Mouse (Mus musculus) MEL (cell line): ENCODE measurements at regions not wholly inside any gene's neighbourhood (a gene's known extent, or its start where the extent isn't known, plus 50 kb on each side); places are given as distances from the start of the nearest gene placed in this dataset.

Experiments
- DNase-seq: peaks from one replicate; pipeline ENCODE4 v3.0.0; 2011; ENCODE audit warnings: low read depth, low spot score
- H3K27ac ChIP-seq: 2 replicates; pipeline ENCODE4 v1.5.1; 2012; ENCODE audit warnings: low read depth, mild to moderate bottlenecking, control low read depth, low read length, moderate library complexity; ENCODE audit not compliant: control insufficient read depth
- H3K27me3 ChIP-seq, 2 experiments: fragments of 150-350 bp in 1 of 2; sonication (generic) in 1 of 2; 2 replicates each; pipeline ENCODE4 v1.6.1; 2012; ENCODE audit warnings: low read length in 2 of 2, mild to moderate bottlenecking in 2 of 2, improper control_type of control experiment in 1 of 2, moderate library complexity in 1 of 2; ENCODE audit not compliant: insufficient read depth in 2 of 2, control insufficient read depth in 1 of 2
- H3K36me3 ChIP-seq, 2 experiments: 2 replicates each; pipeline ENCODE4 v1.6.1; 2012 to 2014; ENCODE audit warnings: low read length in 2 of 2, improper control_type of control experiment in 1 of 2, inconsistent platforms in 1 of 2, mild to moderate bottlenecking in 1 of 2; ENCODE audit not compliant: insufficient read depth in 2 of 2, control insufficient read depth in 1 of 2
- H3K4me1 ChIP-seq, 2 experiments: fragments of 150-350 bp in 1 of 2; sonication (generic) in 1 of 2; 2 replicates each; pipeline ENCODE4 v1.6.1; 2012; ENCODE audit warnings: low read length in 2 of 2, improper control_type of control experiment in 1 of 2, mild to moderate bottlenecking in 1 of 2; ENCODE audit not compliant: insufficient read depth in 2 of 2, control insufficient read depth in 1 of 2
- H3K4me3 ChIP-seq, 2 experiments: fragments of 150-350 bp in 1 of 2; sonication (generic) in 1 of 2; 2 replicates each; pipeline ENCODE4 v1.5.1; 2012; ENCODE audit warnings: low read depth in 2 of 2, low read length in 2 of 2, mild to moderate bottlenecking in 2 of 2, moderate library complexity in 2 of 2, control low read depth in 1 of 2, improper control_type of control experiment in 1 of 2; ENCODE audit not compliant: control insufficient read depth in 1 of 2, insufficient read depth in 1 of 2
- H3K79me2 ChIP-seq: 2 replicates; pipeline ENCODE4 v1.6.1; 2012; ENCODE audit warnings: mild to moderate bottlenecking, low read length, moderate library complexity; ENCODE audit not compliant: control insufficient read depth, poor library complexity, insufficient read depth
- H3K9ac ChIP-seq: 2 replicates; pipeline ENCODE4 v1.6.1; 2012; ENCODE audit warnings: low read depth, mild to moderate bottlenecking, control low read depth, low read length, moderate library complexity; ENCODE audit not compliant: control insufficient read depth, poor library complexity, severe bottlenecking
- H3K9me3 ChIP-seq: fragments of 150-350 bp; sonication (generic); replicated peaks from 2 replicates; pipeline ENCODE4 v1.6.1; 2012; ENCODE audit warnings: mild to moderate bottlenecking, low read length, improper control_type of control experiment, moderate library complexity; ENCODE audit not compliant: insufficient read depth
- E2F4 ChIP-seq: IDR thresholded peaks from 2 replicates; pipeline ENCODE4 v1.6.1; 2011; ENCODE audit warnings: low read depth, low read length, improper control_type of control experiment, borderline replicate concordance
- ELF1 ChIP-seq: IDR thresholded peaks from 2 replicates; pipeline ENCODE4 v1.6.1; 2014; ENCODE audit warnings: low read depth, mild to moderate bottlenecking, inconsistent platforms, low read length, improper control_type of control experiment, moderate library complexity
- EP300 ChIP-seq, 2 experiments: IDR thresholded peaks; 2 replicates each; pipeline ENCODE4 v1.6.1; 2011; ENCODE audit warnings: improper control_type of control experiment in 2 of 2, low read length in 2 of 2, low read depth in 1 of 2, mild to moderate bottlenecking in 1 of 2
- ETS1 ChIP-seq: IDR thresholded peaks from 2 replicates; pipeline ENCODE4 v1.6.1; 2012; ENCODE audit warnings: low read depth, mild to moderate bottlenecking, inconsistent platforms, low read length, improper control_type of control experiment, moderate library complexity
- HCFC1 ChIP-seq: IDR thresholded peaks from 2 replicates; pipeline ENCODE4 v1.6.1; 2012; ENCODE audit warnings: low read depth, mild to moderate bottlenecking, inconsistent platforms, low read length, improper control_type of control experiment, moderate library complexity
- JUND ChIP-seq: IDR thresholded peaks from 2 replicates; pipeline ENCODE4 v1.6.1; 2011; ENCODE audit warnings: low read depth, mild to moderate bottlenecking, improper control_type of control experiment, low read length
- MAX ChIP-seq: IDR thresholded peaks from 2 replicates; pipeline ENCODE4 v1.6.1; 2011; ENCODE audit warnings: low read length, improper control_type of control experiment
- MAZ ChIP-seq: IDR thresholded peaks from 2 replicates; pipeline ENCODE4 v1.6.1; 2012; ENCODE audit warnings: low read depth, mild to moderate bottlenecking, inconsistent platforms, low read length, improper control_type of control experiment
- MEF2A ChIP-seq: IDR thresholded peaks from 2 replicates; pipeline ENCODE4 v1.6.1; 2014; ENCODE audit warnings: low read depth, mild to moderate bottlenecking, inconsistent platforms, low read length, improper control_type of control experiment; ENCODE audit not compliant: poor library complexity, insufficient replicate concordance, severe bottlenecking; ENCODE audit errors: extremely low read depth
- MXI1 ChIP-seq: IDR thresholded peaks from 2 replicates; pipeline ENCODE4 v1.6.1; 2011; ENCODE audit warnings: mild to moderate bottlenecking, low read depth, low read length, improper control_type of control experiment
- MYB ChIP-seq: IDR thresholded peaks from 2 replicates; pipeline ENCODE4 v1.6.1; 2011; ENCODE audit warnings: mild to moderate bottlenecking, low read depth, low read length, improper control_type of control experiment
- MYC ChIP-seq: IDR thresholded peaks from 2 replicates; pipeline ENCODE4 v1.6.1; 2011; ENCODE audit warnings: low read depth, mild to moderate bottlenecking, low read length, improper control_type of control experiment, moderate library complexity
- NELFE ChIP-seq: IDR thresholded peaks from 2 replicates; pipeline ENCODE4 v1.6.1; 2011; ENCODE audit warnings: low read depth, low read length, improper control_type of control experiment
- POLR2A ChIP-seq, 2 experiments: IDR thresholded peaks; 2 replicates each; pipeline ENCODE4 v1.6.1; 2011 to 2012; ENCODE audit warnings: low read length in 2 of 2, mild to moderate bottlenecking in 2 of 2, control low read depth in 1 of 2, improper control_type of control experiment in 1 of 2, low read depth in 1 of 2, moderate library complexity in 1 of 2; ENCODE audit not compliant: control insufficient read depth in 1 of 2, insufficient read depth in 1 of 2, poor library complexity in 1 of 2
- POLR2AphosphoS5 ChIP-seq: IDR thresholded peaks from 2 replicates; pipeline ENCODE4 v1.6.1; 2012; ENCODE audit warnings: low read depth, borderline replicate concordance, mild to moderate bottlenecking, inconsistent platforms, low read length, moderate library complexity, mixed read lengths
- SIN3A ChIP-seq: IDR thresholded peaks from 2 replicates; pipeline ENCODE4 v1.6.1; 2012; ENCODE audit warnings: low read length, improper control_type of control experiment, inconsistent platforms
- TAL1 ChIP-seq: IDR thresholded peaks from 2 replicates; pipeline ENCODE4 v1.6.1; 2012; ENCODE audit warnings: mild to moderate bottlenecking, inconsistent platforms, low read length, moderate library complexity, mixed read lengths
- TBP ChIP-seq: IDR thresholded peaks from 2 replicates; pipeline ENCODE4 v1.8.0; 2011; ENCODE audit warnings: low read depth, low read length, improper control_type of control experiment
- TCF12 ChIP-seq: IDR thresholded peaks from 2 replicates; pipeline ENCODE4 v1.6.1; 2014; ENCODE audit warnings: low read depth, mild to moderate bottlenecking, inconsistent platforms, low read length, improper control_type of control experiment, moderate library complexity
- UBTF ChIP-seq: IDR thresholded peaks from 2 replicates; pipeline ENCODE4 v1.6.1; 2012; ENCODE audit warnings: low read depth, mild to moderate bottlenecking, inconsistent platforms, low read length, improper control_type of control experiment, moderate library complexity, borderline replicate concordance; ENCODE audit not compliant: insufficient read depth
- USF1 ChIP-seq: IDR thresholded peaks from 2 replicates; pipeline ENCODE4 v1.6.1; 2014; ENCODE audit warnings: low read depth, mild to moderate bottlenecking, inconsistent platforms, low read length, improper control_type of control experiment, moderate library complexity
- USF2 ChIP-seq, 2 experiments: IDR thresholded peaks; 2 replicates each; pipeline ENCODE4 v1.6.1; 2011 to 2012; ENCODE audit warnings: improper control_type of control experiment in 2 of 2, low read length in 2 of 2, borderline replicate concordance in 1 of 2, inconsistent platforms in 1 of 2, low read depth in 1 of 2, mild to moderate bottlenecking in 1 of 2; ENCODE audit not compliant: insufficient read depth in 1 of 2
- ZC3H11A ChIP-seq: IDR thresholded peaks from 2 replicates; pipeline ENCODE4 v1.6.1; 2012; ENCODE audit warnings: low read depth, mild to moderate bottlenecking, inconsistent platforms, low read length, improper control_type of control experiment
- ZNF384 ChIP-seq: IDR thresholded peaks from 2 replicates; pipeline ENCODE4 v1.6.1; 2012; ENCODE audit warnings: low read depth, mild to moderate bottlenecking, inconsistent platforms, low read length, improper control_type of control experiment

GRCm38 (mm10) chr7:75371520-75371876 lies 62.4 kb upstream of the Sv2b start:
- no peaks in the 10 kb centered on the region for H3K27me3 ChIP-seq

DNA sequence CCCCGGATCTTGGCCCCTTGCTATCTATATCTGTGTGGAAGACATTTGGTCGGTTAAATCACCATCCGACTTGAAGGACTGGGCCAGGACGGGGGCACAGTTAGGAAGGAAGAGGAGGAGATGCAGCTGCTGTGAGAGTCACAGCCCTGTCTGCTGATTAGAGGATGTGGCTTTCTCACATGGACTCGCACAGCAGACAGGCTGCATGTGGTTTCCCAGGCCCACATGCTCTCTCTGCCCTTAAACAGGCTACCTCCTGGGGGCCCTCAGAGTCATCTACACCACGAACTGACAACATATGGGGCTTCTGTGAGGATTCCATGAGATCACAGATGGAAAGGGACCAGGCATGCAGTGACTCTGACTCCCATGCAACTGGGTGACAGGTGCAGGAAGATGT lies 62.9 kb upstream of the Sv2b start:
- peak overlapping the region; percentile 14 to 38 for H3K4me3 ChIP-seq
- peak; percentile 53 for TF ChIP-seq TBP
- TF ChIP-seq EP300 (IDR thresholded peaks at IDR 0.05; ENCODE audit: low read depth in 1 of 2, low read length in 2 of 2) = peak in 1 of 2 experiments; percentile 46; a peak in 1 of 4 replicates
- no peak for TF ChIP-seq ZNF384
- TF ChIP-seq MXI1 = peak; percentile 76
- peak; percentile 89 for TF ChIP-seq MYC
- TF ChIP-seq ETS1 = peak; percentile 64
- TF ChIP-seq POLR2A (IDR thresholded peaks at IDR 0.05; ENCODE audit: control insufficient read depth in 1 of 2, insufficient read depth in 1 of 2, low read depth in 1 of 2, low read length in 2 of 2, poor library complexity in 1 of 2) = 0 out of 4 replicates have a peak, but pooled peaks of 1 of the 2 experiments have one; percentile 37
- TF ChIP-seq MAX = peak; percentile 76
- no peak for TF ChIP-seq USF2 (IDR thresholded peaks at IDR 0.05; ENCODE audit: borderline replicate concordance in 1 of 2, insufficient read depth in 1 of 2, low read depth in 1 of 2, low read length in 2 of 2)
- DNase-seq = peak; percentile 81
- H3K9ac ChIP-seq = peak overlapping the region; percentile 60
- peak overlapping the region; percentile 50 for H3K27ac ChIP-seq
- H3K4me1 ChIP-seq = peaks cover 0 to 9% of the 10 kb centered on the region in 2 experiments; a peak in 2 of 4 replicates
- H3K79me2 ChIP-seq = no peaks in the 10 kb centered on the region
- no peaks in the 10 kb centered on the region for H3K9me3 ChIP-seq
- H3K27me3 ChIP-seq = no peaks in the 10 kb centered on the region
- H3K36me3 ChIP-seq = peaks cover 0 to 15% of the 10 kb centered on the region in 2 experiments; a peak in 2 of 4 replicates

More at GRCm38 (mm10) chr7:75371520-75371876, 62.4 kb upstream of the Sv2b start:
- TF ChIP-seq UBTF (no peak), USF1 (no peak), MEF2A (no peak), HCFC1 (no peak; the same call in 1 of the 2 replicates), MAZ (no peak), TBP (no peak), TAL1 (no peak), NELFE (no peak), EP300 (IDR thresholded peaks at IDR 0.05; ENCODE audit: low read depth in 1 of 2, low read length in 2 of 2) (no peak), MXI1 (no peak), ZC3H11A (no peak), ETS1 (no peak), SIN3A (no peak), ELF1 (no peak), MYB (no peak), ZNF384 (no peak), TCF12 (no peak), JUND (no peak), POLR2AphosphoS5 (no peak), E2F4 (no peak)
- no peak for DNase-seq
- Histone ChIP-seq H3K4me1 (peaks cover 0 to 9% of the 10 kb centered on the region in 2 experiments; a peak in 2 of 4 replicates), H3K36me3 (peaks cover 0 to 15% of the 10 kb centered on the region in 2 experiments; a peak in 2 of 4 replicates), H3K9me3 (no peaks in the 10 kb centered on the region), H3K4me3 (peak overlapping the region; percentile 14 to 38), H3K9ac (peak overlapping the region; percentile 60), H3K79me2 (no peaks in the 10 kb centered on the region), H3K27ac (peak overlapping the region; percentile 50)
